Mouse (Mus musculus): ENCODE results near the gene Ankub1. TPM values are rescaled to one million over a fixed set of nuclear protein-coding genes. Genes with fewer than 3 reads are reported as not detected.

The Ankub1 gene
- total RNA-seq, 1 experiment from 2014 or later: not detected

DNA sequence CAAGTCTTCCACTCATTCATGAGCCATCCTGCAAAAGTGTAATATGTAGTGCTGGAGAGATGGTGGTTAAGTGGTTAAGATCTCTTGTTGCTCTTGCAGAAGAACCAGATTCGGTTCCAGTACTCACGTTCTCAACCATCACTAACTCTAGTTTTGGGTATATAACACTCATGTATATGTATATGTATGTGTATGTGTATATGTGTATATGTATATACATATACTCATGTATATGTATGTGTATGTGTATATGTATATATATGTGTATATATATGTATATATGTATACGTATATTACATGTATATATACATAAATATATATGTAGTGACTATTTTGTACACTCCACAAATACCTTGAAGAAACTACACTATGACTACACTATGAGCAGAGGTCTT, 40.7 kb downstream of the Ankub1 start:
- ATAC-seq (replicated peaks; ENCODE audit: insufficient number of reproducible peaks, low FRiP score, low TSS enrichment, poor library complexity, severe bottlenecking): no peak

- ATAC-seq (replicated peaks; ENCODE audit: insufficient number of reproducible peaks, low FRiP score, low TSS enrichment, poor library complexity, severe bottlenecking): peak; percentile 97
Observed at GRCm38 (mm10) chr3:57651231-57651864, 41.3 kb downstream of the Ankub1 start, which contains the start of gene Commd2. Gene Commd2, minus strand, starts transcription at chr3:57651715.

- ATAC-seq (replicated peaks; ENCODE audit: insufficient number of reproducible peaks, low FRiP score, low TSS enrichment, poor library complexity, severe bottlenecking): no peak
Observed at GRCm38 (mm10) chr3:57643191-57643590, 49.4 kb downstream of the Ankub1 start.

DNA sequence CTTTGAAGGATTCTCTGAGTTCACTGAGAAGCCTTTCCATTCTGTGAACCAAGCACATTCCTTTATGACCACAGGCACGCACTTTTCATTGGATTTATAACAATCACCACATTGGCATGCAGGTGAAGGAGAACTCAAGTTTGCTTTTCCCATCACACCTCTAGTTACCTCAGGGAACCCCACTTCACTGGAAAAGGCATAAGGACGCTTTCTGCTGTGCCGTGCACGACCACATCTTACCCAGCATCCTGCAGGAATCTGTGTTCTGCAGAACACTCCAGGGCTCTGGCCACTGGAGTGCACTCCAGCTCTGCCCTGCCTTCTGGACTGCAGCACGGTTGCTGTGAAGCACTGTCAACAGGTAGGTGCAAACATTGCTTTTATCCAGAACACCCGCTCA, 55.0 kb downstream of the Ankub1 start:
- ATAC-seq (replicated peaks; ENCODE audit: insufficient number of reproducible peaks, low FRiP score, low TSS enrichment, poor library complexity, severe bottlenecking): no peak

GRCm38 (mm10) chr3:57634763-57635487, 57.7 kb downstream of the Ankub1 start:
- no peak for ATAC-seq (replicated peaks; ENCODE audit: insufficient number of reproducible peaks, low FRiP score, low TSS enrichment, poor library complexity, severe bottlenecking)

DNA sequence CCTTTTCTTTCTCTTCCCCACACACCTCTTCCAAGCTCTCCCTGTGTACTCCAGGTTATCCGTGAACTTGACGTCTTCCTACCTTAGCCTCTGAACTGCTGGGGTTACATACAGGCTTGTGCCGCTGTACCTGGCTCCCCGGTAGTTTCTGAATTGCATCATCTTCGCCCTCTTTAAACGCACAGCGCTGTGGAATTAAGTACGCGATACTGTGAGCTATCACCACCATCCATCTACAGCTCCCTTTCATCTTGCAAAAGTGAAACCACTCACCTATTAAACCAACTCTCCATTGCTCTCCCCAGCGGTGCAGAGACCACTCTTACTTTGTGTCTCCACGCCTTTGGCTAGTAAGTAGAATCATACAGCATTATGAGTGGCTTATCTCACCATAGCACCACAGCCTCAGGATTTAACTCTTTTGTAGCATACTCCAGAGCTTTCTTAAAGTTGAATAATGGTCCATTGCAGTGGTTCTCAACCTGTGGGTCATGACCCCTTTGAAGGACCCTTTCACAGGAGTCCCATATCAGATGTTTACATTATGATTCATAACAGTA, 65.6 kb downstream of the Ankub1 start:
- ATAC-seq (replicated peaks; ENCODE audit: insufficient number of reproducible peaks, low FRiP score, low TSS enrichment, poor library complexity, severe bottlenecking): no peak

- 0 out of 2 replicates have a peak, but pooled peaks have one; percentile 43 for ATAC-seq (replicated peaks; ENCODE audit: insufficient number of reproducible peaks, low FRiP score, low TSS enrichment, poor library complexity, severe bottlenecking)
Observed at GRCm38 (mm10) chr3:57625275-57625997, 67.2 kb downstream of the Ankub1 start.

DNA sequence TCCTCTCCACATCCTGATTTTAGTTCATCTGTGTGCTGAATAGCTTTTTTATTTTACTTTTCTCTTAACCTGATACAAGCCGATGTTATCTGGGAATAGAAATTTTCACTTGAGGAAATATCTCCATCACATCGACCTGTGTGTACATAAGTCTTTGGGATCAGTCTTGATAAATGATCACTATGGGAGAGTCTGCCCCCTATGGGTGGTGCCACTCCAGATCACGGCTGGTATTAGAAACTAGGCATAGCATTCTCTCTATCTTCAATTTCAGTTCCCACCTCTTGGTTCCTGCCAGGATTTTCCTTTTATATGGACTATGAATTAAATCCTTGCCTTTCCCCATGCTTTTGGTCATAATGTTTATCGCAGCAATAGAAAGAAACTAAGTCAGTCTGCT, 72.9 kb downstream of the Ankub1 start:
- no peak for ATAC-seq (replicated peaks; ENCODE audit: insufficient number of reproducible peaks, low FRiP score, low TSS enrichment, poor library complexity, severe bottlenecking)

DNA sequence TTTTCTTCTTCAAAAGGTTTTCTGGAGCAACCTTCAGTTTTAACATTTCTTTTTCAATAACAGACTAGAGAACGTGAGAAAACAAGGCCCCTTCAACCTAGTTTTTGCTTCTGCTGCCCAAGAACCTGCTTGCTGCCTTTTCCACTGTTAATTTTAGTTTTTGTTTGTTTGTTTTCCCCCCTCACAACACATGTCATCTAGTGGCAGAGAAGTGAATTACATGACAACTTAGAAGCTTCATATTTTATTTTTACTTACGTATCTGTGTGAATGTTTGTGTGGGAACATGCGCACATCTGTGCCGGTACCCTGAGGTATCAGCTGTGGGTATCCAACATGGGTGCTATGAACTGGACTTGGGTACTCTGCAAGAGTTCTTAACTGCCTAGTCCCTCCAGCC, 76.9 kb downstream of the Ankub1 start:
- ATAC-seq (replicated peaks; ENCODE audit: insufficient number of reproducible peaks, low FRiP score, low TSS enrichment, poor library complexity, severe bottlenecking): no peak

DNA sequence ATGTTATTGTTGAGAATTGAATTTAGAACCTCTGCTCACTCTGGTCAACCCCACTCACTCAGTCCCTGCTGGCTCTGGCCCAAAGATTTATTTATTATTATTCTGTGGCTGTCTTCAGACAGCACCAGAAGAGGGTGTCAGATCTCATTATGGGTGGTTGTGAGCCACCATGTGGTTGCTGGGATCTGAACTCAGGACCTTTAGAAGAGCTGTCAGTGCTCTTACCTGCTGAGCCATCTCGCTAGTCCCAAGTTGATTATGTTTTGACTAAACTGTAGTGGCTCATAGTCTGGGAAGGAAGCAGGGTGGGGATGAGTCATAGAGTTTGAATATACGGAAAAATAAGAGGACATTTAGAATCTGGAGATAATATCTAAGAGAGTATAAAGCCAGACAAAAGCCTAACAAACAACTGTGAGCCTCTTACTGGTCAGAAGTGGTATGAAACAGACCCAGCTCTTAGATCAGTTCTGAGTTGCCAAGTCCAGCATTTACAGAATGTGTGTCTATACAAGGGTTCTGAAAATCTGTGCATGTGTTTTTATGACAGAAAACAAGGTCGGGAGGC, 80.1 kb downstream of the Ankub1 start:
- ATAC-seq (replicated peaks; ENCODE audit: insufficient number of reproducible peaks, low FRiP score, low TSS enrichment, poor library complexity, severe bottlenecking): no peak

- no peak for ATAC-seq (replicated peaks; ENCODE audit: insufficient number of reproducible peaks, low FRiP score, low TSS enrichment, poor library complexity, severe bottlenecking)
Observed at GRCm38 (mm10) chr3:57611776-57612175, 80.8 kb downstream of the Ankub1 start.

Other genes starting within 250 kb of the Ankub1 start
- 0.10 to 0.21 TPM in 2 of 3 replicates, not detected in the other for gene Wwtr1, start 116.9 kb downstream of the Ankub1 start, total RNA-seq (2017)
- gene Commd2, start 41.1 kb downstream of the Ankub1 start, total RNA-seq (2017): 12.8 to 28.5 TPM (median 25.4 TPM) in 3 replicates
- 101 to 136 TPM (median 132 TPM) in 3 replicates for gene Rnf13, start 43.3 kb upstream of the Ankub1 start, total RNA-seq (2017)
- gene Pfn2, start 155.3 kb upstream of the Ankub1 start, total RNA-seq (2017): 0.96 to 1.1 TPM in 2 of 3 replicates, not detected in the other

Data from monocyte, adult 5-6 weeks (primary cell).